Mouse (Mus musculus) cerebellum, postnatal 25 days (tissue): ENCODE data around the gene Syn3.
A peak's percentile ranks its signal among the peaks of the same experiment; 100 is the strongest.

Experiments used
- DNase-seq, 2 experiments: peaks; one replicate each; pipeline ENCODE4 v3.0.0; 2021; ENCODE audit warnings: mixed read lengths in 2 of 2

The Syn3 gene

GRCm38 (mm10) chr10:86337239-86337638, 161.5 kb downstream of the Syn3 start:
- DNase-seq: no peak

- no peak for DNase-seq
Observed at GRCm38 (mm10) chr10:86336506-86336905, 162.2 kb downstream of the Syn3 start.

GRCm38 (mm10) chr10:86334581-86334980, 164.1 kb downstream of the Syn3 start:
- DNase-seq: no peak

GRCm38 (mm10) chr10:86332942-86333341, 165.8 kb downstream of the Syn3 start:
- DNase-seq: no peak

- no peak for DNase-seq
Observed at GRCm38 (mm10) chr10:86331681-86332281, 166.9 kb downstream of the Syn3 start.

GRCm38 (mm10) chr10:86330993-86331680, 167.6 kb downstream of the Syn3 start:
- no peak for DNase-seq

GRCm38 (mm10) chr10:86329241-86329882, 169.3 kb downstream of the Syn3 start:
- DNase-seq: no peak

- no peak for DNase-seq
Observed at GRCm38 (mm10) chr10:86328691-86329090, 170.0 kb downstream of the Syn3 start.

GRCm38 (mm10) chr10:86328143-86328542, 170.6 kb downstream of the Syn3 start:
- no peak for DNase-seq

GRCm38 (mm10) chr10:86325272-86325671, 173.4 kb downstream of the Syn3 start:
- no peak for DNase-seq

- DNase-seq: peak in 1 of 2 experiments; percentile 60
Observed at GRCm38 (mm10) chr10:86323275-86323994, 175.3 kb downstream of the Syn3 start.

GRCm38 (mm10) chr10:86322006-86322405, 176.7 kb downstream of the Syn3 start:
- peak in 1 of 2 experiments; percentile 51 for DNase-seq

- DNase-seq: peak; percentile 37 to 43
Observed at GRCm38 (mm10) chr10:86321194-86321593, 177.5 kb downstream of the Syn3 start.

GRCm38 (mm10) chr10:86320204-86320603, 178.5 kb downstream of the Syn3 start:
- peak in 1 of 2 experiments; percentile 48 for DNase-seq

- no peak for DNase-seq
Observed at GRCm38 (mm10) chr10:86319526-86319925, 179.2 kb downstream of the Syn3 start.

GRCm38 (mm10) chr10:86318552-86319140, 180.1 kb downstream of the Syn3 start:
- no peak for DNase-seq

- DNase-seq: no peak
Observed at GRCm38 (mm10) chr10:86317633-86318032, 181.1 kb downstream of the Syn3 start.

- DNase-seq: no peak
Observed at GRCm38 (mm10) chr10:86315513-86315912, 183.2 kb downstream of the Syn3 start.

GRCm38 (mm10) chr10:86313448-86313847, 185.2 kb downstream of the Syn3 start:
- no peak for DNase-seq

- no peak for DNase-seq
Observed at GRCm38 (mm10) chr10:86312976-86313375, 185.7 kb downstream of the Syn3 start.

- DNase-seq: no peak
Observed at GRCm38 (mm10) chr10:86310527-86310926, 188.2 kb downstream of the Syn3 start.

GRCm38 (mm10) chr10:86307235-86307634, 191.5 kb downstream of the Syn3 start:
- no peak for DNase-seq

GRCm38 (mm10) chr10:86304583-86304982, 194.1 kb downstream of the Syn3 start:
- no peak for DNase-seq
